Mouse (Mus musculus) left cerebral cortex, adult 6 months (tissue): ENCODE data around the gene Gimap5. TPM values are rescaled to one million over a fixed set of nuclear protein-coding genes. Genes with fewer than 3 reads are reported as not detected.

Source experiments
- long read RNA-seq, 2 experiments: library from polyadenylated mRNA; unstranded; transcript quantifications; one replicate each; pipeline ENCODE4 v2.0.0; 2019 to 2020
- polyA plus RNA-seq: library from polyadenylated mRNA; unstranded; fragments of <200 nt; fragmentation: Nextera tagmentation; gene quantifications from 2 replicates; pipeline ENCODE4 v1.2.3, GENCODE M21; 2021

Gene Gimap5
- 0.44 and 0.63 TPM in 2 replicates for polyA plus RNA-seq
- long read RNA-seq, experiment 1, partial matches to known transcripts, result 0 of 2 reads
- long read RNA-seq, experiment 1, other reads (novel, unspliced or antisense), result 0 of 2 reads
- long read RNA-seq, experiment 2, result 0 reads

GRCm38 (mm10) chr6:48745959-48746889 lies at the start of gene Gimap5:
Gene Gimap5 (plus strand): TSS chr6:48746197.

GRCm38 (mm10) chr6:48718455-48718854 lies 27.5 kb upstream of the Gimap5 start, which contains the start of the genes Gm28053 and Gimap7:
Gene Gm28053 (plus strand): TSS chr6:48718607.
Gene Gimap7 (plus strand): TSS chr6:48718621.

GRCm38 (mm10) chr6:48738961-48739779 lies 6.8 kb upstream of the Gimap5 start, which contains the start of gene Gimap1:
Gene Gimap1 (plus strand): TSS chr6:48739054.

GRCm38 (mm10) chr6:48770696-48771095 lies 24.7 kb downstream of the Gimap5 start, which contains the start of gene Gimap3:
Gene Gimap3 (minus strand): TSS chr6:48770851.

Other genes with a start within 250 kb of the Gimap5 start
- 629 and 681 TPM in 2 replicates for gene Atp6v0e2, start 208.6 kb upstream of the Gimap5 start, polyA plus RNA-seq
- 25.9 and 31.8 TPM in 2 replicates for gene Lrrc61, start 191.4 kb upstream of the Gimap5 start, polyA plus RNA-seq
- gene Rarres2, start 173.4 kb upstream of the Gimap5 start, polyA plus RNA-seq, result 24.4 and 29.4 TPM in 2 replicates
- not detected in 2 replicates for gene Gm45021, start 156.6 kb upstream of the Gimap5 start, polyA plus RNA-seq
- gene Repin1, start 152.3 kb upstream of the Gimap5 start, polyA plus RNA-seq, result 20.9 and 23.4 TPM in 2 replicates
- gene Gm44965, start 152.3 kb upstream of the Gimap5 start, polyA plus RNA-seq, result not detected in 2 replicates
- 5.5 and 8.7 TPM in 2 replicates for gene Zfp775, start 144.1 kb upstream of the Gimap5 start, polyA plus RNA-seq
- gene AI854703, start 119.4 kb upstream of the Gimap5 start, polyA plus RNA-seq, result 9.7 and 11.6 TPM in 2 replicates
- gene Gimap8, start 99.0 kb upstream of the Gimap5 start, polyA plus RNA-seq, result 0.14 and 0.15 TPM in 2 replicates
- 0.36 and 0.38 TPM in 2 replicates for gene Gimap9, start 70.1 kb upstream of the Gimap5 start, polyA plus RNA-seq
- gene Gimap4, start 61.6 kb upstream of the Gimap5 start, polyA plus RNA-seq, result 0.20 and 0.39 TPM in 2 replicates
- 2.5 and 3.2 TPM in 2 replicates for gene Gimap6, start 38.0 kb upstream of the Gimap5 start, polyA plus RNA-seq
- gene Gm28053, start 27.6 kb upstream of the Gimap5 start, polyA plus RNA-seq, result 0.59 TPM in 1 of 2 replicates, not detected in the other
- gene Gimap7, start 27.6 kb upstream of the Gimap5 start, polyA plus RNA-seq, result not detected in 2 replicates
- gene Gimap1, start 7.1 kb upstream of the Gimap5 start, polyA plus RNA-seq, result 2.9 and 3.4 TPM in 2 replicates
- gene Gimap3, start 24.7 kb downstream of the Gimap5 start, polyA plus RNA-seq, result 0.10 TPM in 1 of 2 replicates, not detected in the other
- 39.3 and 69.5 TPM in 2 replicates for gene Tmem176a, start 94.7 kb downstream of the Gimap5 start, polyA plus RNA-seq
- gene Tmem176b, start 95.3 kb downstream of the Gimap5 start, polyA plus RNA-seq, result 70.9 and 75.1 TPM in 2 replicates
- 0.10 TPM in 1 of 2 replicates, not detected in the other for gene Aoc1, start 126.7 kb downstream of the Gimap5 start, polyA plus RNA-seq
- gene 1600015I10Rik, start 183.7 kb downstream of the Gimap5 start, polyA plus RNA-seq, result not detected in 2 replicates
- not detected in 2 replicates for gene Doxl2, start 228.8 kb downstream of the Gimap5 start, polyA plus RNA-seq
- gene Svs1, start 240.7 kb downstream of the Gimap5 start, polyA plus RNA-seq, result not detected in 2 replicates